Mouse (Mus musculus) myocyte (in vitro differentiated cells): Measurements from ENCODE around the gene 3110082I17Rik. TPM values are rescaled to one million over a fixed set of nuclear protein-coding genes. Genes with fewer than 3 reads are reported as not detected.

Experiments used
- H3K27me3 ChIP-seq: one replicate; pipeline ENCODE4 v1.6.1; 2011; ENCODE audit not compliant: control insufficient read depth, insufficient read depth, insufficient read length
- H3K36me3 ChIP-seq: one replicate; pipeline ENCODE4 v1.6.1; 2011; ENCODE audit not compliant: control insufficient read depth, insufficient read depth
- H3K4me2 ChIP-seq: one replicate; pipeline ENCODE4 v1.6.1; 2011; ENCODE audit warnings: low read depth, control low read depth
- H3K4me3 ChIP-seq: one replicate; pipeline ENCODE4 v1.5.1; 2011; ENCODE audit warnings: mild to moderate bottlenecking, control low read depth, moderate library complexity
- H3K79me2 ChIP-seq: one replicate; pipeline ENCODE4 v1.6.1; 2011; ENCODE audit not compliant: control insufficient read depth, insufficient read depth
- H3ac ChIP-seq: one replicate; pipeline ENCODE4 v1.6.1; 2011; ENCODE audit not compliant: control insufficient read depth, insufficient read length
- CEBPB ChIP-seq: IDR thresholded peaks from 2 replicates; pipeline ENCODE4 v1.6.1; 2011; ENCODE audit warnings: mild to moderate bottlenecking, moderate library complexity; ENCODE audit not compliant: poor library complexity, insufficient read depth, severe bottlenecking
- E2F4 ChIP-seq: IDR thresholded peaks from one replicate; pipeline ENCODE4 v1.6.1; 2011; ENCODE audit warnings: mild to moderate bottlenecking, control low read depth, moderate library complexity; ENCODE audit not compliant: insufficient read depth
- MAX ChIP-seq: IDR thresholded peaks from one replicate; pipeline ENCODE4 v1.6.1; 2011; ENCODE audit warnings: low read depth, mild to moderate bottlenecking, control low read depth
- MYOD1 ChIP-seq, 3 experiments: IDR thresholded peaks; one replicate each; pipeline ENCODE4 v1.6.1; 2011; ENCODE audit warnings: control low read depth in 2 of 3, low read depth in 2 of 3, mild to moderate bottlenecking in 2 of 3, moderate library complexity in 1 of 3; ENCODE audit not compliant: insufficient read length in 2 of 3, control insufficient read depth in 1 of 3
- MYOG ChIP-seq, 3 experiments: IDR thresholded peaks; one replicate each; pipeline ENCODE4 v1.6.1; 2011; ENCODE audit warnings: control low read depth in 2 of 3, low read depth in 2 of 3, mild to moderate bottlenecking in 2 of 3; ENCODE audit not compliant: insufficient read length in 2 of 3, control insufficient read depth in 1 of 3, insufficient read depth in 1 of 3
- POLR2A ChIP-seq: IDR thresholded peaks from one replicate; pipeline ENCODE4 v1.6.1; 2011; ENCODE audit warnings: low read depth, mild to moderate bottlenecking, control low read depth, moderate library complexity; ENCODE audit not compliant: insufficient read length
- POLR2AphosphoS2 ChIP-seq: IDR thresholded peaks from one replicate; pipeline ENCODE4 v1.6.1; 2011; ENCODE audit warnings: low read depth, control low read depth; ENCODE audit not compliant: insufficient read length
- REST ChIP-seq: IDR thresholded peaks from one replicate; pipeline ENCODE4 v1.6.1; 2011; ENCODE audit warnings: mild to moderate bottlenecking, control low read depth, moderate library complexity; ENCODE audit not compliant: insufficient read depth, insufficient read length
- SRF ChIP-seq: IDR thresholded peaks from one replicate; pipeline ENCODE4 v1.6.1; 2011; ENCODE audit warnings: low read depth; ENCODE audit not compliant: control insufficient read depth, insufficient read length
- TCF12 ChIP-seq: IDR thresholded peaks from one replicate; pipeline ENCODE4 v1.6.1; 2011; ENCODE audit warnings: mild to moderate bottlenecking, control low read depth; ENCODE audit not compliant: poor library complexity, insufficient read depth, severe bottlenecking
- TCF3 ChIP-seq: IDR thresholded peaks from one replicate; pipeline ENCODE4 v1.6.1; 2011; ENCODE audit warnings: low read depth, control low read depth; ENCODE audit not compliant: insufficient read length
- USF1 ChIP-seq: IDR thresholded peaks from one replicate; pipeline ENCODE4 v1.6.1; 2011; ENCODE audit warnings: low read depth, mild to moderate bottlenecking, control low read depth, moderate library complexity
- polyA plus RNA-seq: library from polyadenylated mRNA; unstranded; fragments of >200 nt; fragmentation: generic; extraction: Trizol; gene quantifications from one replicate; pipeline ENCODE4 v1.2.1, GENCODE M21; 2012; ENCODE audit warnings: missing spikeins

Gene 3110082I17Rik
- polyA plus RNA-seq, 1 experiment, result 16.4 TPM

GRCm38 (mm10) chr5:139405478-139405877 lies 54.8 kb downstream of the 3110082I17Rik start:
- TF ChIP-seq E2F4 (no peak), SRF (no peak), TCF3 (no peak), CEBPB (no peak), MYOG (IDR thresholded peaks at IDR 0.05; ENCODE audit: control insufficient read depth in 1 of 3, insufficient read depth in 1 of 3, insufficient read length in 2 of 3, low read depth in 2 of 3) (no peak), MYOD1 (IDR thresholded peaks at IDR 0.05; ENCODE audit: control insufficient read depth in 1 of 3, insufficient read length in 2 of 3, low read depth in 2 of 3) (no peak), POLR2A (no peak), POLR2AphosphoS2 (no peak), MAX (no peak)
- Histone ChIP-seq H3K27me3 (no peaks in the 10 kb centered on the region), H3K36me3 (no peaks in the 10 kb centered on the region), H3K4me2 (no peak overlapping the region), H3K79me2 (no peaks in the 10 kb centered on the region), H3K4me3 (no peak overlapping the region), H3ac (no peak overlapping the region)

- TF ChIP-seq POLR2A (no peak), MAX (no peak), TCF12 (no peak), TCF3 (no peak), POLR2AphosphoS2 (no peak)
- no peaks in the 10 kb centered on the region for H3K79me2 ChIP-seq
- H3K36me3 ChIP-seq, result no peaks in the 10 kb centered on the region
- no peak within 1 kb of the TSS for H3K4me2 ChIP-seq
- no peaks in the 10 kb centered on the region for H3K27me3 ChIP-seq
- no peak within 1 kb of the TSS for H3ac ChIP-seq
- H3K4me3 ChIP-seq, result no peak within 1 kb of the TSS
These were observed 55.4 kb downstream of the 3110082I17Rik start, which contains the start of gene C130050O18Rik for GRCm38 (mm10) chr5:139404801-139405401. C130050O18Rik (plus strand) TSS chr5:139405280.

DNA sequence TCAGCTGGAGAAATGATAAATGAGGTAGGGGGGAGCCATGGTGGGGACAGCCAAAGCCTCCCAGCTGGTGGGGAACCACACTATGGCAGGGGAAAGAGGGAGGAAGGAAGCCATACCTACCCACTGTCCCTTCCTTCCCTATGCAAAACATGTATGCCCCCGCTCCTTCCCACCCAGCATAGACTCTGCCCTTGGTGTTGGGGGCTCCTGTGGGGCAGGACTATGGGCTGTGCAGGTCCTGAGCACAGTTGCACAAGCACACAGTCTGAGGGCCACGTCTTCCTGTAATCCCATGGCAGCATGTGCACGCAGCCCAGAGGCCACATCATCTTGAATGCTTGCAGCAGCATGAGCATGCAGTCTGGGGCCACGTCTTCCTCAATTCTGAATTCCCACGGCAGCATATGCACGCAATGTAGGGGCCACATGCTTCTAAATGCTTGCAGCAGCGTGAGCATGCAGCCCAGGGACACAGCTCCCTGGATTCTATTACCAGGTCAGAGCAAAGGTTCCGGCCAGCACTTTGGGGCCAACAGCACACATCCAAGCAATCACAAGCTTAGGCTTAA lies 56.6 kb downstream of the 3110082I17Rik start:
- H3K27me3 ChIP-seq, result no peaks in the 10 kb centered on the region
- no peaks in the 10 kb centered on the region for H3K79me2 ChIP-seq
- no peak overlapping the region for H3ac ChIP-seq
- TF ChIP-seq SRF (no peak), REST (no peak)
- no peak overlapping the region for H3K4me2 ChIP-seq
- H3K4me3 ChIP-seq, result no peak overlapping the region
- no peaks in the 10 kb centered on the region for H3K36me3 ChIP-seq

GRCm38 (mm10) chr5:139402106-139402505 lies 58.2 kb downstream of the 3110082I17Rik start:
- TF ChIP-seq REST, result no peak
- TF ChIP-seq E2F4, result no peak
- TF ChIP-seq POLR2A, result no peak
- Histone ChIP-seq H3K36me3 (no peaks in the 10 kb centered on the region), H3K27me3 (no peaks in the 10 kb centered on the region), H3ac (no peak overlapping the region), H3K4me2 (no peak overlapping the region), H3K79me2 (no peaks in the 10 kb centered on the region), H3K4me3 (no peak overlapping the region)

- H3K27me3 ChIP-seq, result no peaks in the 10 kb centered on the region
These were observed 60.3 kb downstream of the 3110082I17Rik start for GRCm38 (mm10) chr5:139399991-139400390.

DNA sequence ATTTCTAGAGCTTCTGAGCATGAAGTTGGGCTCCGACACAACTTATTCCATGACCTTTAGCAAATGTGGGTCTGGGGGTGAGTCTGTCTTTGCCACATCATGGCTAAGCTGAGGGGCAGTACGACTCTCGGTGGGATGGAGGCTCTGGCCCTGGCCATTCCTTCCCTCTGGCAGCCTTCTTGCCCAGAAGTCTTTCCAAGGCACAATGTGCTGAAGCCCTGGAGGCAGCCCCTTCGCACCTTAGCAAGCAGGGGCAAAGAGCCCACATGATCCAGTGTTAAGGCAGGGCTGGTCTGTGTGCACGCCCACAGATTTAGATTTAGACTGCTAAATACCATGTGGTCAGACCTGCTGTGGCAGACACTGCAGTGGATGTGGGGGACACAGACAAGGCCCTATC lies 61.5 kb downstream of the 3110082I17Rik start:
- Histone ChIP-seq H3K4me2 (peak overlapping the region; percentile 34), H3K36me3 (no peaks in the 10 kb centered on the region), H3K79me2 (no peaks in the 10 kb centered on the region), H3K4me3 (no peak overlapping the region), H3K27me3 (no peaks in the 10 kb centered on the region), H3ac (no peak overlapping the region)
- no peak for TF ChIP-seq TCF3
- TF ChIP-seq E2F4, result no peak
- no peak for TF ChIP-seq CEBPB
- TF ChIP-seq REST, result no peak
- TF ChIP-seq POLR2AphosphoS2, result no peak
- TF ChIP-seq SRF, result no peak
- no peak for TF ChIP-seq MAX
- no peak for TF ChIP-seq USF1
- TF ChIP-seq POLR2A, result no peak
- TF ChIP-seq TCF12, result no peak
- TF ChIP-seq MYOD1 (IDR thresholded peaks at IDR 0.05; ENCODE audit: control insufficient read depth in 1 of 3, insufficient read length in 2 of 3, low read depth in 2 of 3), result no peak
- TF ChIP-seq MYOG (IDR thresholded peaks at IDR 0.05; ENCODE audit: control insufficient read depth in 1 of 3, insufficient read depth in 1 of 3, insufficient read length in 2 of 3, low read depth in 2 of 3), result no peak

More at GRCm38 (mm10) chr5:139399991-139400390, 60.3 kb downstream of the 3110082I17Rik start:
- Histone ChIP-seq H3K4me3 (no peak overlapping the region), H3K79me2 (no peaks in the 10 kb centered on the region), H3ac (no peak overlapping the region), H3K4me2 (no peak overlapping the region), H3K36me3 (no peaks in the 10 kb centered on the region)
- TF ChIP-seq POLR2AphosphoS2, result no peak
- no peak for TF ChIP-seq REST
- no peak for TF ChIP-seq TCF3
- TF ChIP-seq POLR2A, result no peak
- TF ChIP-seq E2F4, result no peak
- no peak for TF ChIP-seq MAX
- TF ChIP-seq MYOD1 (IDR thresholded peaks at IDR 0.05; ENCODE audit: control insufficient read depth in 1 of 3, insufficient read length in 2 of 3, low read depth in 2 of 3), result no peak
- TF ChIP-seq CEBPB, result no peak
- no peak for TF ChIP-seq MYOG (IDR thresholded peaks at IDR 0.05; ENCODE audit: control insufficient read depth in 1 of 3, insufficient read depth in 1 of 3, insufficient read length in 2 of 3, low read depth in 2 of 3)
- TF ChIP-seq USF1, result no peak
- TF ChIP-seq SRF, result no peak
- no peak for TF ChIP-seq TCF12
